Mouse (Mus musculus) thymus, adult 2 months (tissue): ENCODE results near the gene Hsp90ab1. TPM values are rescaled to one million over a fixed set of nuclear protein-coding genes. Genes with fewer than 3 reads are reported as not detected.

Experiments used
- DNase-seq: peaks from one replicate; pipeline ENCODE4 v3.0.0; 2021
- H3K27ac ChIP-seq: fragments of 200-500 bp; 2 replicates; pipeline ENCODE4 v1.5.1; 2012; ENCODE audit warnings: low read length, control low read depth; ENCODE audit not compliant: control insufficient read depth, insufficient read depth
- H3K27me3 ChIP-seq: fragments of 200-500 bp; 2 replicates; pipeline ENCODE4 v1.6.1; 2012; ENCODE audit warnings: mild to moderate bottlenecking, low read length, moderate library complexity, mixed read lengths; ENCODE audit not compliant: control insufficient read depth, insufficient read depth
- H3K36me3 ChIP-seq: fragments of 200-500 bp; 2 replicates; pipeline ENCODE4 v1.6.1; 2012; ENCODE audit warnings: mild to moderate bottlenecking, low read length, moderate library complexity; ENCODE audit not compliant: control insufficient read depth, insufficient read depth
- H3K4me1 ChIP-seq: fragments of 200-500 bp; replicated peaks from 2 replicates; pipeline ENCODE4 v1.6.1; 2012; ENCODE audit warnings: low read length; ENCODE audit not compliant: control insufficient read depth, insufficient read depth
- H3K4me3 ChIP-seq: fragments of 200-500 bp; 2 replicates; pipeline ENCODE4 v1.5.1; 2012; ENCODE audit warnings: mild to moderate bottlenecking, low read length, control low read depth, moderate library complexity; ENCODE audit not compliant: control insufficient read depth, insufficient read depth
- CTCF ChIP-seq: fragments of 200-500 bp; IDR thresholded peaks from 2 replicates; pipeline ENCODE4 v1.5.1; 2012; ENCODE audit warnings: mild to moderate bottlenecking, control low read depth, low read length, moderate library complexity, borderline replicate concordance; ENCODE audit not compliant: control insufficient read depth, poor library complexity, insufficient read depth; ENCODE audit errors: extremely low read depth
- POLR2A ChIP-seq: fragments of 200-500 bp; IDR thresholded peaks from 2 replicates; pipeline ENCODE4 v1.6.1; 2012; ENCODE audit warnings: mild to moderate bottlenecking, low read length, control low read depth, moderate library complexity; ENCODE audit not compliant: control insufficient read depth, poor library complexity, insufficient read depth; ENCODE audit errors: extremely low read depth
- WGBS: fragments of 180-500 bp; shearing (Covaris S2); methylation state at CpG from one replicate; pipeline ENCODE4 v1.1.7; 2018; 5-methylcytosine and 5-hydroxymethylcytosine counted together
- polyA plus RNA-seq: library from polyadenylated mRNA; depleted of rRNA; stranded (reverse); fragments of >200 nt; gene quantifications from 2 replicates; pipeline ENCODE4 v1.2.3, GENCODE M21; 2012

Hsp90ab1 gene
- polyA plus RNA-seq, 1 experiment: 455 TPM

- Histone ChIP-seq H3K27ac (no peak overlapping the region), H3K36me3 (peaks cover 49% of the 10 kb centered on the region), H3K4me1 (peaks cover 14% of the 10 kb centered on the region), H3K4me3 (no peak overlapping the region), H3K27me3 (no peaks in the 10 kb centered on the region)
- TF ChIP-seq POLR2A: no peak
- TF ChIP-seq CTCF: no peak
- 86% methylated on average over 18 of the region's 18 CpGs for WGBS
- no peak for DNase-seq
These were observed 6.5 kb downstream of the Hsp90ab1 start for GRCm38 (mm10) chr17:45566360-45567161.

GRCm38 (mm10) chr17:45566031-45566359 lies 7.1 kb downstream of the Hsp90ab1 start:
- Histone ChIP-seq H3K4me1 (peaks cover 14% of the 10 kb centered on the region), H3K36me3 (peaks cover 44% of the 10 kb centered on the region), H3K27ac (no peak overlapping the region), H3K27me3 (no peaks in the 10 kb centered on the region), H3K4me3 (no peak overlapping the region)
- WGBS: 75% methylated on average over 1 of the region's 1 CpGs
- DNase-seq: no peak
- TF ChIP-seq CTCF (no peak), POLR2A (no peak)

DNA sequence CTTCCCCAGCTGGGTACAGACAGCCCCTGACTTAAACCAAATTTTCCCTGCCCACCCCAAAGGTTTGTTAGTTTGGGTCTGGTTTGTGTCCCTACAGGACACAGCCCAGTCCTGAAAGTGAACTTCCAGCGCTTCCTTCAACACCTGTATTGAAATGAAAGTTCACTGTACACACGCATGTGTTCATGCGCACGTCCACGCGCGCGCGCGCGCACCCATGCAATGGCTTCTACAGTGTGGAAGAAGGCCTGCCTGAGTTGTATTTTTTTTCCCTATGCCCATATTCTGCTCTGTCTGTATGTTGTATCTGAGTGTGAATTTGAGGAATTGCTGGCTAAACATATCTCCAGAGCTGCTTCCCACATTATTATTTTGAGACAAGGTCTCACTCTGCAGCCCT lies 8.0 kb downstream of the Hsp90ab1 start:
- 96% methylated on average over 11 of the region's 11 CpGs for WGBS
- peaks cover 14% of the 10 kb centered on the region for H3K4me1 ChIP-seq
- no peak overlapping the region for H3K27ac ChIP-seq
- peaks cover 41% of the 10 kb centered on the region for H3K36me3 ChIP-seq
- no peak overlapping the region for H3K4me3 ChIP-seq
- no peak for TF ChIP-seq POLR2A
- no peak for TF ChIP-seq CTCF
- H3K27me3 ChIP-seq: no peaks in the 10 kb centered on the region
- no peak for DNase-seq

- no peak for TF ChIP-seq CTCF
- no peak for TF ChIP-seq POLR2A
- Histone ChIP-seq H3K4me1 (peaks cover 14% of the 10 kb centered on the region), H3K36me3 (peaks cover 39% of the 10 kb centered on the region), H3K4me3 (peak overlapping the region; percentile 88), H3K27me3 (no peaks in the 10 kb centered on the region), H3K27ac (no peak overlapping the region; the same call in 1 of the 2 replicates)
- 17% methylated on average over 18 of the region's 18 CpGs for WGBS
- no peak for DNase-seq
These were observed 8.5 kb downstream of the Hsp90ab1 start for GRCm38 (mm10) chr17:45564531-45565084.

GRCm38 (mm10) chr17:45563655-45564530 lies 9.2 kb downstream of the Hsp90ab1 start, which contains the start of gene Slc35b2:
Gene Slc35b2 (plus strand): TSS chr17:45563874.
- H3K4me3 ChIP-seq: peak within 1 kb of the TSS; percentile 88
- H3K36me3 ChIP-seq: peaks cover 35% of the 10 kb centered on the region
- peaks cover 19% of the 10 kb centered on the region for H3K4me1 ChIP-seq
- WGBS: under 1% methylated on average over 57 of the region's 61 CpGs
- no peaks in the 10 kb centered on the region for H3K27me3 ChIP-seq
- peak; percentile 91 for DNase-seq
- H3K27ac ChIP-seq: peak within 1 kb of the TSS; percentile 16; the same call in 1 of the 2 replicates
- TF ChIP-seq CTCF (peak; percentile 94), POLR2A (peak; percentile 52; the same call in 1 of the 2 replicates)

- Histone ChIP-seq H3K27ac (0 out of 2 replicates have a peak overlapping the region, but pooled peaks have one; percentile 16), H3K4me3 (no peak overlapping the region), H3K36me3 (peaks cover 29% of the 10 kb centered on the region), H3K4me1 (peaks cover 26% of the 10 kb centered on the region), H3K27me3 (no peaks in the 10 kb centered on the region)
- TF ChIP-seq CTCF: no peak
- TF ChIP-seq POLR2A: no peak
- no peak for DNase-seq
- 72% methylated on average over 12 of the region's 12 CpGs for WGBS
These were observed 9.9 kb downstream of the Hsp90ab1 start for GRCm38 (mm10) chr17:45563216-45563615.
